Mouse (Mus musculus) embryonic facial prominence, embryonic 13.5 days (tissue): ENCODE measurements around the gene Aldh1l1. TPM values are rescaled to one million over a fixed set of nuclear protein-coding genes. Genes with fewer than 3 reads are reported as not detected.

Experiments
- ATAC-seq: fragments of 200-750 bp; cut with Nextera tagmentation; 2 replicates; pipeline ENCODE4 v1.8.0; 2017; ENCODE audit warnings: low read depth; ENCODE audit not compliant: insufficient number of reproducible peaks, insufficient read depth, low FRiP score, low TSS enrichment
- H3K27ac ChIP-seq: fragments of 300-500 bp; sonication (generic); 2 replicates; pipeline ENCODE4 v1.5.1; 2015; ENCODE audit warnings: moderate library complexity, mild to moderate bottlenecking, inconsistent platforms
- H3K27me3 ChIP-seq: fragments of 300-500 bp; sonication (generic); 2 replicates; pipeline ENCODE4 v1.6.1; 2015; ENCODE audit warnings: mild to moderate bottlenecking, inconsistent platforms
- H3K36me3 ChIP-seq: fragments of 300-500 bp; sonication (generic); 2 replicates; pipeline ENCODE4 v1.6.1; 2015; ENCODE audit warnings: mild to moderate bottlenecking, inconsistent platforms
- H3K4me1 ChIP-seq: fragments of 300-500 bp; sonication (generic); 2 replicates; pipeline ENCODE4 v1.6.1; 2015; ENCODE audit warnings: inconsistent platforms
- H3K4me2 ChIP-seq: fragments of 300-500 bp; sonication (generic); 2 replicates; pipeline ENCODE4 v1.6.1; 2015; ENCODE audit warnings: moderate library complexity, mild to moderate bottlenecking, inconsistent platforms
- H3K4me3 ChIP-seq: fragments of 300-500 bp; sonication (generic); 2 replicates; pipeline ENCODE4 v1.5.1; 2015; ENCODE audit warnings: mild to moderate bottlenecking, inconsistent platforms
- H3K9ac ChIP-seq: fragments of 300-500 bp; sonication (generic); 2 replicates; pipeline ENCODE4 v1.6.1; 2015; ENCODE audit warnings: mild to moderate bottlenecking, inconsistent platforms
- H3K9me3 ChIP-seq: fragments of 300-500 bp; sonication (generic); 2 replicates; pipeline ENCODE4 v1.6.1; 2016; ENCODE audit warnings: inconsistent platforms
- WGBS: fragments of 180-500 bp; shearing (Covaris S2); methylation state at CpG from one replicate; pipeline ENCODE4 v1.1.7; 2015; ENCODE audit warnings: mixed read lengths; 5-methylcytosine and 5-hydroxymethylcytosine counted together
- polyA plus RNA-seq: library from polyadenylated mRNA; unstranded; fragments of >200 nt; fragmentation: Nextera tagmentation; extraction: Ambion mirVana; gene quantifications from 2 replicates; pipeline ENCODE4 v1.2.1, GENCODE M21; 2015

Gene Aldh1l1
- polyA plus RNA-seq, 1 experiment from 2014 or later, result 1.6 TPM

- no peaks in the 10 kb centered on the region for H3K36me3 ChIP-seq
- H3K27me3 ChIP-seq, result no peaks in the 10 kb centered on the region
- H3K9me3 ChIP-seq, result no peaks in the 10 kb centered on the region
- no peak overlapping the region for H3K9ac ChIP-seq
- no peak for ATAC-seq
- H3K4me1 ChIP-seq, result no peaks in the 10 kb centered on the region
- no peak overlapping the region for H3K4me3 ChIP-seq
- H3K4me2 ChIP-seq, result no peak overlapping the region
- no peak overlapping the region for H3K27ac ChIP-seq
- 65% methylated on average over 12 of the region's 12 CpGs for WGBS
Measured at GRCm38 (mm10) chr6:90569736-90570383, 83.6 kb downstream of the Aldh1l1 start.

- Histone ChIP-seq H3K9me3 (no peaks in the 10 kb centered on the region), H3K4me1 (no peaks in the 10 kb centered on the region; the same call in 1 of the 2 replicates), H3K36me3 (no peaks in the 10 kb centered on the region), H3K27me3 (no peaks in the 10 kb centered on the region), H3K4me2 (no peak overlapping the region), H3K9ac (no peak overlapping the region), H3K4me3 (no peak overlapping the region), H3K27ac (no peak overlapping the region)
- 76% methylated on average over 8 of the region's 8 CpGs for WGBS
- ATAC-seq, result no peak
Measured at GRCm38 (mm10) chr6:90570392-90570791, 84.2 kb downstream of the Aldh1l1 start.

- Histone ChIP-seq H3K4me3 (no peak overlapping the region), H3K27ac (no peak overlapping the region), H3K9ac (no peak overlapping the region), H3K9me3 (no peaks in the 10 kb centered on the region), H3K27me3 (no peaks in the 10 kb centered on the region), H3K4me1 (no peaks in the 10 kb centered on the region; the same call in 1 of the 2 replicates), H3K36me3 (no peaks in the 10 kb centered on the region), H3K4me2 (no peak overlapping the region)
- 53% methylated on average over 3 of the region's 3 CpGs for WGBS
- ATAC-seq, result no peak
Measured at GRCm38 (mm10) chr6:90575261-90575715, 89.1 kb downstream of the Aldh1l1 start.

- no peaks in the 10 kb centered on the region for H3K36me3 ChIP-seq
- no peaks in the 10 kb centered on the region for H3K27me3 ChIP-seq
- no peak overlapping the region for H3K4me3 ChIP-seq
- ATAC-seq, result no peak
- H3K9ac ChIP-seq, result no peak overlapping the region
- H3K4me1 ChIP-seq, result no peaks in the 10 kb centered on the region; the same call in 1 of the 2 replicates
- WGBS, result 56% methylated on average over 3 of the region's 3 CpGs
- H3K27ac ChIP-seq, result no peak overlapping the region
- no peaks in the 10 kb centered on the region for H3K9me3 ChIP-seq
- no peak overlapping the region for H3K4me2 ChIP-seq
Measured at GRCm38 (mm10) chr6:90578174-90578573, 91.9 kb downstream of the Aldh1l1 start.

GRCm38 (mm10) chr6:90582331-90582730 is 96.1 kb downstream of the Aldh1l1 start:
- 84% methylated on average over 2 of the region's 2 CpGs for WGBS
- H3K9ac ChIP-seq, result no peak overlapping the region
- H3K9me3 ChIP-seq, result no peaks in the 10 kb centered on the region
- H3K27ac ChIP-seq, result no peak overlapping the region
- ATAC-seq, result no peak
- H3K27me3 ChIP-seq, result no peaks in the 10 kb centered on the region
- H3K4me1 ChIP-seq, result no peaks in the 10 kb centered on the region
- H3K4me2 ChIP-seq, result no peak overlapping the region
- H3K4me3 ChIP-seq, result no peak overlapping the region
- H3K36me3 ChIP-seq, result no peaks in the 10 kb centered on the region

- WGBS, result 21% methylated on average over 5 of the region's 5 CpGs
- H3K9ac ChIP-seq, result no peak overlapping the region
- no peaks in the 10 kb centered on the region for H3K9me3 ChIP-seq
- peaks cover 5% of the 10 kb centered on the region; the same call in 1 of the 2 replicates for H3K4me1 ChIP-seq
- H3K27me3 ChIP-seq, result no peaks in the 10 kb centered on the region
- H3K36me3 ChIP-seq, result no peaks in the 10 kb centered on the region
- no peak overlapping the region for H3K4me3 ChIP-seq
- no peak for ATAC-seq
- no peak overlapping the region; the same call in 1 of the 2 replicates for H3K27ac ChIP-seq
- no peak overlapping the region for H3K4me2 ChIP-seq
Measured at GRCm38 (mm10) chr6:90588113-90588512, 101.9 kb downstream of the Aldh1l1 start.

- no peaks in the 10 kb centered on the region for H3K9me3 ChIP-seq
- H3K27ac ChIP-seq, result no peak overlapping the region
- H3K4me1 ChIP-seq, result peaks cover 5% of the 10 kb centered on the region; the same call in 1 of the 2 replicates
- ATAC-seq, result no peak
- no peak overlapping the region for H3K9ac ChIP-seq
- no peaks in the 10 kb centered on the region for H3K36me3 ChIP-seq
- H3K4me2 ChIP-seq, result no peak overlapping the region
- no peak overlapping the region for H3K4me3 ChIP-seq
- H3K27me3 ChIP-seq, result no peaks in the 10 kb centered on the region
- WGBS, result 91% methylated on average over 1 of the region's 1 CpGs
Measured at GRCm38 (mm10) chr6:90590707-90591106, 104.5 kb downstream of the Aldh1l1 start.

GRCm38 (mm10) chr6:90594972-90595371 is 108.7 kb downstream of the Aldh1l1 start:
- Histone ChIP-seq H3K4me3 (no peak overlapping the region), H3K4me2 (no peak overlapping the region), H3K4me1 (no peaks in the 10 kb centered on the region), H3K9me3 (no peaks in the 10 kb centered on the region), H3K9ac (no peak overlapping the region), H3K27me3 (no peaks in the 10 kb centered on the region), H3K36me3 (no peaks in the 10 kb centered on the region), H3K27ac (no peak overlapping the region)
- no peak for ATAC-seq
- 85% methylated on average over 1 of the region's 1 CpGs for WGBS

- no peaks in the 10 kb centered on the region for H3K4me1 ChIP-seq
- H3K9me3 ChIP-seq, result no peaks in the 10 kb centered on the region
- no peak overlapping the region for H3K4me2 ChIP-seq
- no peak for ATAC-seq
- H3K36me3 ChIP-seq, result no peaks in the 10 kb centered on the region
- no peak overlapping the region for H3K9ac ChIP-seq
- 81% methylated on average over 4 of the region's 4 CpGs for WGBS
- H3K4me3 ChIP-seq, result no peak overlapping the region
- H3K27me3 ChIP-seq, result no peaks in the 10 kb centered on the region
- no peak overlapping the region for H3K27ac ChIP-seq
Measured at GRCm38 (mm10) chr6:90597060-90597459, 110.8 kb downstream of the Aldh1l1 start.

- H3K4me1 ChIP-seq, result no peaks in the 10 kb centered on the region
- ATAC-seq, result no peak
- no peak overlapping the region for H3K4me2 ChIP-seq
- no peak overlapping the region for H3K9ac ChIP-seq
- no peaks in the 10 kb centered on the region for H3K9me3 ChIP-seq
- WGBS, result 74% methylated on average over 2 of the region's 2 CpGs
- H3K36me3 ChIP-seq, result no peaks in the 10 kb centered on the region
- no peak overlapping the region for H3K4me3 ChIP-seq
- no peak overlapping the region for H3K27ac ChIP-seq
- H3K27me3 ChIP-seq, result no peaks in the 10 kb centered on the region
Measured at GRCm38 (mm10) chr6:90597592-90597991, 111.4 kb downstream of the Aldh1l1 start.

GRCm38 (mm10) chr6:90598197-90598596 is 112.0 kb downstream of the Aldh1l1 start:
- no peak for ATAC-seq
- WGBS, result 87% methylated on average over 6 of the region's 6 CpGs
- Histone ChIP-seq H3K4me3 (no peak overlapping the region), H3K27ac (no peak overlapping the region), H3K4me1 (no peaks in the 10 kb centered on the region), H3K9ac (no peak overlapping the region), H3K27me3 (peaks cover 2% of the 10 kb centered on the region; the same call in 1 of the 2 replicates), H3K9me3 (no peaks in the 10 kb centered on the region), H3K36me3 (no peaks in the 10 kb centered on the region), H3K4me2 (no peak overlapping the region)

- Histone ChIP-seq H3K27me3 (peaks cover 4% of the 10 kb centered on the region; the same call in 1 of the 2 replicates), H3K36me3 (no peaks in the 10 kb centered on the region), H3K27ac (no peak overlapping the region), H3K9ac (no peak overlapping the region), H3K4me3 (no peak overlapping the region), H3K4me1 (peaks cover 4% of the 10 kb centered on the region), H3K4me2 (no peak overlapping the region), H3K9me3 (no peaks in the 10 kb centered on the region)
- no peak for ATAC-seq
- 77% methylated on average over 4 of the region's 4 CpGs for WGBS
Measured at GRCm38 (mm10) chr6:90600351-90600750, 114.1 kb downstream of the Aldh1l1 start.
